Mouse (Mus musculus) adrenal gland, postnatal 4 days (tissue): Measurements from ENCODE around the gene Ccin. TPM values are rescaled to one million over a fixed set of nuclear protein-coding genes. Genes with fewer than 3 reads are reported as not detected.
A peak's percentile ranks its signal among the peaks of the same experiment; 100 is the strongest.

Experiments used
- DNase-seq, 2 experiments: peaks; one replicate each; pipeline ENCODE4 v3.0.0; 2021 to 2022; ENCODE audit warnings: low spot score in 2 of 2, mixed read lengths in 2 of 2
- total RNA-seq, 2 experiments: library from RNA; stranded (reverse); gene quantifications; 2 replicates each; pipeline ENCODE4 v1.2.3; 2021

The Ccin gene
- total RNA-seq, 2 experiments from 2014 or later: 0.20 TPM; not detected in 1

DNA sequence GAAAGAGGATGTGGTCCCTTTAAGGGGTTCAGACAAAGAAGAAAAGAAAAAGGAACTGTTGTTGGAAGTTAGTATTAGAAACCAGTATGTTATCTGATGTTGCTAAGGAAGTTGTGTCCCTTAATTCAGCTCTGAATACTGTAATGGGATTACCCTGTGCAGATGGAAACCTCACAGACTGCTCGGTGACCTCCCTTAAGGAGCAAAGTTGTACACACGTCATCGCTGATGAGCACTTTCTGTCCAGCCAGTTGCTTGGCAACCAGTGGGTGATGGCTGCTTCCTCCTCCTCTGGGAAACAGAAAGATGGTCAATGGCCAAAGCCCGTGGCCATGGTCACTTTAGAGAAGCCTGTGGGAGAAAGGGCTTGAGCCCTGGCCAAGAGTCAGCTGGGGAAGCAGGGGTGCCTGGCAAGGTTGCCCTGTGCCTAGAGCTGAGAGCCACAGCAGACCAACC lies 9.7 kb upstream of the Ccin start:
- no peak for DNase-seq

GRCm38 (mm10) chr4:43974914-43975616 lies 8.2 kb upstream of the Ccin start:
- no peak for DNase-seq

DNA sequence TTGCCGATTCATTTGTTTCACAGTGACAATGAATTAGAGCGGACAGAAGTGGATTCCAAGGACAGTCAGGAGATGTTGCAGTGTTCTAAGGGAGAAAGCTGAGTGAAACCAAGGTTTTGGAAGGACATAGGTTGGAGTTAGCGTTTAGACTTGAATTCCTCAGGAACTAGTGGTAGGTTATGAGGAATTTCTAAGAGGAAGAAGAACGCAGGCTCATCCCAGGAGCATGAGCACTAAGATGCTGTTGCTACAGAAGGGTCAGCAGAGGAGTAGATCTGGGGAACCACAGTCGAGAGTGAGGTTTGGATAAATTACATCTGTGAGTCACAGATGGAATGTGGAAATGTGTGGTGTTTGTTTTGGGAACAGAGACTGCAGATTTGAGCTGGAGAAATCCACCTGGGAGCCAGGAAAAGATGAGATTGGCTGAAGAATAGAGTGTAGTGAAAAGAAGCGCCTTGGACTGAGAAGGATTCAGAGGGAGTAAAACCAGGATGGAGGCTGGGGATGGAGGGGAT lies 7.0 kb upstream of the Ccin start:
- no peak for DNase-seq

- DNase-seq: peak in 1 of 2 experiments; percentile 39
These were observed 4.5 kb upstream of the Ccin start for GRCm38 (mm10) chr4:43978521-43979443.

- no peak for DNase-seq
These were observed 3.5 kb upstream of the Ccin start for GRCm38 (mm10) chr4:43979746-43980145.

- no peak for DNase-seq
These were observed 3.0 kb upstream of the Ccin start for GRCm38 (mm10) chr4:43980236-43980635.

DNA sequence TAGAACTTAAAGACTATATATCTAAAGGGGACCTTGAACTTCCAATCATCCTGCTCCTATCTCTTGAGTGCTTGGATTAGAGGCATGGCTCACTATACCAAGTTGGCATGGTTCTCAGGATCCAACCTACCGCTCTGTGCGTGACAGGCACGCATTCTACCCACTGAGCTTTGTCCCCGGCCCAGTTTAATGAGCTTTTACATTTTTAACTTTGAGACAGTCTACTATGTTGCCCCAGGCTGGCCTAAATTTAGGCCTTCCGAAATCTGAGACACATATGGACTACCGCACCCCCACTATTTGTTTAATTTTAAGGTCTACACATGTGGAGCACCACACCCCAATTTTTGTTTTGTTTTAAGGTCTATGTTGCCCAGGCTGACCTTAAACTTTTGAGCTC lies 2.4 kb upstream of the Ccin start:
- no peak for DNase-seq

DNA sequence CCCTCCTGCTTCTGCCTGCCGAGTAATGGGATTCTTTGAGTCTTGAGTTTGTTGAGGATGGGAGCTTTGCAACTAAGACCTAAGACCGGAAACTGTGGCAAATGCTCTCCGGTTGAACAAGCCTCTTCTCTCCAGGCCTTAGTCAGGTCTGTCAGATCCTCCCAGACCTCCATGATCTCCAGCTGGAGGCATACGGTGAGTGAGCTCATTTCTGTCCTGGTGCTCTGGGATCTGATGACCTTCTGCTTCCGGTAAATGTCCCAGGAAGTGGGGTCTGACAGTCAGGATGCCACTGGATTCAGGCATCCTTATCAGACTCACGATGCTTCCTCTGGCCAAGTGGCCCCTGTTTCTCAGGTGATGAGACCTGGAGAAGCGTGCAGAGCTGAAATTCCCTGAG lies 2.0 kb upstream of the Ccin start:
- DNase-seq: no peak

- DNase-seq: peak; percentile 86 to 92
These were observed 1.1 kb upstream of the Ccin start for GRCm38 (mm10) chr4:43982053-43982732.

GRCm38 (mm10) chr4:43983756-43984155 lies 473 bp downstream of the Ccin start:
- DNase-seq: no peak

DNA sequence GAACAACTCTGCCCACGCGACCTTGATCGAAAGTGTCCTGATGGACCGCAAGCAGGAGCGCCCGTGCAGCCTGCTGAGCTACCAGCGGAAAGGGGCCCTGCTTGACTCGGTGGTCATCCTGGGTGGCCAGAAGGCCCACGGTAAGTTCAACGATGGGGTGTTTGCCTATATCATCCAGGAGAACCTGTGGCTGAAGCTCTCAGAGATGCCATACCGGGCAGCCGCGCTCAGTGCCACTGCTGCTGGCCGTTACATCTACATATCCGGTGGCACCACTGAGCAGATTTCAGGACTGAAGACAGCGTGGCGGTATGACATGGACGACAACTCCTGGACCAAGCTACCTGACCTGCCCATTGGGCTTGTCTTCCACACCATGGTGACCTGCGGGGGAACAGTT lies 1.0 kb downstream of the Ccin start:
- no peak for DNase-seq

GRCm38 (mm10) chr4:43988976-43989375 lies 5.7 kb downstream of the Ccin start:
- no peak for DNase-seq

DNA sequence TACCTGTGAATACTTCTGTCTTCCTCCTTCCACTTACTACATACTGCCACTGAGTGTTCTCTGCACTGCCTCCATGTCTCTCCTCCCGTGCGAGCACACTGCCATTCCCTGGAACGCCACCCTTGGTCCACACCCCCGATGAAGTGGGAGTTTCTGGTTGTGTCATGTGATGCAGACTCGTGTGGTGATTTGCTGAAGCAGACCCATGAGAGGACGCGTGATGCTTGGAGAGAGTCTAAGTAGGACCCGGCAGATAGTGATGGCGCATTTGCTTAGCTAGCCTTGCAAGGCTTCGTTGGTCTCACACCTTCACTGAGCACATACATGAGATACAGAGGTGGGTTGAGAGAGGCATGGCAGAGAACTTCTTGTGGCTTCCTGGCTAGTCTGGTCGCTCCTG lies 9.8 kb downstream of the Ccin start:
- DNase-seq: no peak

- DNase-seq: no peak
These were observed 11.1 kb downstream of the Ccin start for GRCm38 (mm10) chr4:43994342-43994741.

DNA sequence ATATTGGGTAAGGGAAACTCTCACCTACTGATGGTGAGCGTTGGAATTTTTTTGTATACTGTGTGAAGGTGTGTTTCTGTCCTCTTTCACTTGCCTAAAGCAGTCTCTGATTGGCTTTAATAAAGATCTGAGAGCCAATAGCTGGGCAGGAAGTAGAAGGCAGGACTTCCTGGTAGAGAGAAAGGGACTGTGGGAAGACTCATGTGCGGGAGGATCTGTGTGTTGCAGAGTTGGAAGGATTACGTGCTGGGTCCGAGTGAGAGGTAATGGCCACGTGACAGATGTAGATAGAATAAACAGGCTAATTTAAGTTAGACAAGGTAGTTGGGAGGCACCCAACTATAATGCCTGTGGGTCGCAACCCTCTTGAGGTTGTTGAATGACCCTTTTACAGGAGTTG lies 20.3 kb downstream of the Ccin start:
- no peak for DNase-seq

- no peak for DNase-seq
These were observed 20.8 kb downstream of the Ccin start, which contains the start of gene Clta for GRCm38 (mm10) chr4:44004126-44004525. Clta (plus strand) TSS chr4:44004452.

DNA sequence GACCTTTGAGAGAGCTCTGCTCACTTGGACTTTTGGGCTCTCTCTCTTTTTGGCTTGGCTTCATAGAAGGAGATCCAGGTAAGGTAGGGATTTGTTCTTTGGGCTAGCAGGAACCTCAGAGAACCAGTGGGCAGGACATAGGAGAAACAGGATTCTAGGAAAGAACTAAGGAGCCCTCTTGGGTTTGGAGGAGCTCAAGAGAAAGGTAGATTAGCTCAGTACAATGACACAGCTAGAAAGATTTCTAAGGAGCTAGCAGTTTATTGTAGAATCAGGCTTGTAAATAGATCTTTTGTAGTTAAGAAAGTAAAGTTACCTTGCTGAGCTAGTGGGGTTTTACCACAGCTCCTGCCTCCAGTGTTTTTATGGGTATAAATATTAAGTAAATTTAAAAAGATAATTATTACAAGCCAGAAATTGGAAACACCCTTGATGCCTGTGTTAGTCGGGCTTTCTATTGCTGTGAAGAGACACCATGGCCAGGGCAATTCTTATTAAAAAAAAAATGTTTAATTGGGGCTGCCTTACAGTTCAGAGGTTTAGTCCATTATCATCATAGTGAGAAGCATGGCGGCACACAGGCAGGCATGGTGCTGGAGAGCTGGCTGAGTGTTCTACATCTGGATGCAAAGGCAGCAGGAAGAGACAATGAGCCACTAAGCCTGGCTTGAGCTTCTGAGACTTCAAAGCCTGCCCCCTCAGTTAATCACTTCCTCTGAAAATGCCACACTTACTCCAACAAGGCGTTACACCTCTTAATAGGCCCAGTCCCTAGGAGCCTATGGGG lies 21.5 kb downstream of the Ccin start:
- no peak for DNase-seq

- DNase-seq: no peak
These were observed 26.9 kb downstream of the Ccin start for GRCm38 (mm10) chr4:44010176-44010575.

- DNase-seq: no peak
These were observed 27.6 kb downstream of the Ccin start for GRCm38 (mm10) chr4:44010893-44011292.

DNA sequence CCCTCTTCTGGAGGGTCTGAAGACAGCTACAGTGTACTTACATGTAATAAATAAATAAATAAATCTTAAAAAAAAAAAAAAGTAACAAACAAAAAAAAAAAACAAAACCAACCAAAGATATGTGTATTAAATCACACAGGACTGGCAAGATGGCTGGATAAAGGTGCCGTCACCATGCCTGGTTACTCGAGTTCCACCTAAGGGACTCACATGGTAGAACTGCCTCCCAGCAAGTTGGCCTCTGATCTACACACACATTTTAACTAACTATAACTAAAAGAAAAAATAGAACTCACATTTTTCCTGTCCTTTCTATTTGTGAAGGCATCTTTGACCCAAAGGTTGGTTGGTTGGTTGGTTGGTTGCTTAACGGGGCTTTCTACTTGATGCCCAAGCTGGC lies 28.5 kb downstream of the Ccin start:
- no peak for DNase-seq
